Mouse (Mus musculus) midbrain, embryonic 11.5 days (tissue): ENCODE results near the gene Fgf10. TPM values are rescaled to one million over a fixed set of nuclear protein-coding genes. Genes with fewer than 3 reads are reported as not detected.
A peak's percentile ranks its signal among the peaks of the same experiment; 100 is the strongest.

Experiments
- ATAC-seq: fragments of 200-750 bp; cut with Nextera tagmentation; 2 replicates; pipeline ENCODE4 v1.8.0; 2017; ENCODE audit warnings: moderate TSS enrichment, moderate library complexity; ENCODE audit not compliant: low FRiP score
- DNase-seq: peaks from one replicate; pipeline ENCODE4 v3.0.0; 2015; ENCODE audit warnings: low spot score; ENCODE audit errors: missing footprints
- H3K27ac ChIP-seq: fragments of 300-500 bp; sonication (generic); 2 replicates; pipeline ENCODE4 v1.5.1; 2014; ENCODE audit warnings: low read depth, low read length
- H3K27me3 ChIP-seq: fragments of 300-500 bp; sonication (generic); 2 replicates; pipeline ENCODE4 v1.6.1; 2014; ENCODE audit warnings: mild to moderate bottlenecking, low read length, moderate library complexity, mixed read lengths; ENCODE audit not compliant: control insufficient read depth, insufficient read depth
- H3K36me3 ChIP-seq: fragments of 300-500 bp; sonication (generic); 2 replicates; pipeline ENCODE4 v1.6.1; 2014; ENCODE audit warnings: mild to moderate bottlenecking, low read length, moderate library complexity, mixed read lengths; ENCODE audit not compliant: control insufficient read depth, insufficient read depth
- H3K4me1 ChIP-seq: fragments of 300-500 bp; sonication (generic); 2 replicates; pipeline ENCODE4 v1.6.1; 2014; ENCODE audit warnings: low read length; ENCODE audit not compliant: control insufficient read depth, insufficient read depth
- H3K4me2 ChIP-seq: fragments of 300-500 bp; sonication (generic); 2 replicates; pipeline ENCODE4 v1.6.1; 2014; ENCODE audit warnings: mild to moderate bottlenecking, moderate library complexity
- H3K4me3 ChIP-seq: fragments of 300-500 bp; sonication (generic); 2 replicates; pipeline ENCODE4 v1.5.1; 2014; ENCODE audit warnings: low read depth, low read length
- H3K9ac ChIP-seq: fragments of 300-500 bp; sonication (generic); 2 replicates; pipeline ENCODE4 v1.6.1; 2014; ENCODE audit warnings: low read length
- H3K9me3 ChIP-seq: fragments of 300-500 bp; sonication (generic); 2 replicates; pipeline ENCODE4 v1.6.1; 2016; ENCODE audit warnings: low read length; ENCODE audit not compliant: control insufficient read depth
- WGBS: fragments of 180-500 bp; shearing (Covaris S2); extraction: QIAGEN DNeasy Blood & Tissue Kit; methylation state at CpG from one replicate; pipeline ENCODE4 v1.1.7; 2014; 5-methylcytosine and 5-hydroxymethylcytosine counted together
- polyA plus RNA-seq: library from polyadenylated mRNA; unstranded; fragments of >200 nt; fragmentation: Nextera tagmentation; extraction: Ambion mirVana; gene quantifications from 2 replicates; pipeline ENCODE4 v1.2.1, GENCODE M21; 2014

Fgf10 gene
- polyA plus RNA-seq, 1 experiment from 2014 or later: 0.55 TPM

DNA sequence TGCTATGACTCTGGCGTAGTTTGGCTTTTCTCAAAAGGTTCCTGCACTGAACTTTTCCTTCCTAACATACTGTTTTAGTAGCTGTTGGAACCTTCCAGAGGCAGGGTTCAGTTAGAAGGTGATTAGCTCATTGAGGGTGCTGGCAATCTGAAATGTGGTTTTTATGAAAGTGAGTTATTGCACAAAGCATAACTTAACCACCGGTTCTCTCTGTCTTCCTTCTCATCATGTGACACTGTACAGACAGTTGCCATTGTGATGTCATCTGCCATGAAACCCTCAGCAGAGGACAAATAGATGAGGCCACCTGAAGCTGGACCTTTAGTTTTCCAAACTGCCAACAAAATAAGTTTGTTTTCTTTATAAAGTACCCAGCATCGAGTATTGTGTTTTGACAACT is 7.9 kb upstream of the Fgf10 start:
- Histone ChIP-seq H3K4me2 (no peak overlapping the region), H3K27me3 (no peaks in the 10 kb centered on the region)

DNA sequence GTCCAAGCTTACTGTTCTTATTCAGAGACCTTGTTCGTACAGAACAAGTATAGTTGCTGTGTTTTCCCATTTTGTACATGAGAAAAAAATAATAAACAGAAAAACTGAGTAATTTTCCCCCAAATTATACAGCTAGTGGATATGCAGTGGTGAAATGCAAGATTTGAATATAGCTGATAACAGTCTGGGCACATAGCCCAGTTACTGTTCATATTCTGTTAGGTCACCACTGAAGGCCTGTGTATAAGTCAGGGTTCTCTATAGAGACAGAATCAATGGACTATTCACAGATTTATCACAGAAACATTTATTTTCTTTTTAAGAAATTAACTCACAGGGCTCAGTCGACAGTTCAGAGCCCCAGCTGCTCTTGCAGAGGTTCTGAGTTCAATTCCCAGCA is 4.7 kb upstream of the Fgf10 start:
- H3K27ac ChIP-seq: no peak overlapping the region
- 83% methylated on average over 2 of the region's 2 CpGs for WGBS
- no peaks in the 10 kb centered on the region for H3K36me3 ChIP-seq
- peaks cover 5% of the 10 kb centered on the region; the same call in 1 of the 2 replicates for H3K27me3 ChIP-seq
- DNase-seq (no peak), ATAC-seq (no peak)
- H3K9me3 ChIP-seq: no peaks in the 10 kb centered on the region
- H3K4me1 ChIP-seq: no peaks in the 10 kb centered on the region; the same call in 1 of the 2 replicates
- H3K9ac ChIP-seq: no peak overlapping the region
- H3K4me3 ChIP-seq: no peak overlapping the region
- no peak overlapping the region for H3K4me2 ChIP-seq

More for the DNA sequence above, 7.9 kb upstream of the Fgf10 start:
- H3K9me3 ChIP-seq: no peaks in the 10 kb centered on the region
- no peak overlapping the region for H3K9ac ChIP-seq
- no peaks in the 10 kb centered on the region; the same call in 1 of the 2 replicates for H3K4me1 ChIP-seq
- 86% methylated on average over 3 of the region's 3 CpGs for WGBS
- no peaks in the 10 kb centered on the region for H3K36me3 ChIP-seq
- no peak for DNase-seq
- ATAC-seq: no peak
- no peak overlapping the region for H3K27ac ChIP-seq
- no peak overlapping the region for H3K4me3 ChIP-seq

DNA sequence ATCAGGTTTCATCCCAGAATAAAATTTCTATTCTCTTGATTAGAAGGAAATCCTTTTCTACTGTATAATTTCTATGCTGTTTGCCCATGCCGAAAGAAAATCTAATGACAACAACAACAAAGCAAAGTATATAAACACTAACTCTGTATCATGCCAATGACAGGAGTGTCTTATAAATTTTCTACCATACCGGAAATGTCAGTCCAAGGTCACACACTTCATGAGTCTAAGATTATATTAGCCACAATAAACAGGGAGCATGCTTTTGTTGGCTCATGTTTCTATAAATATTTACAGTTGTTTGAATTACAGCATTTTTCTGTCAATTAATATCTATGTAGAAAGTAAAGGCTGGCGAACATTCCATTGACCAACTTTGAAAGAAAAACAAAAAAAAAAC is 9.6 kb downstream of the Fgf10 start:
- Histone ChIP-seq H3K4me3 (no peak overlapping the region), H3K27me3 (no peaks in the 10 kb centered on the region), H3K9me3 (no peaks in the 10 kb centered on the region), H3K9ac (no peak overlapping the region), H3K36me3 (no peaks in the 10 kb centered on the region), H3K4me1 (no peaks in the 10 kb centered on the region), H3K27ac (no peak overlapping the region), H3K4me2 (no peak overlapping the region)
- 93% methylated on average over 3 of the region's 3 CpGs for WGBS
- ATAC-seq: no peak
- DNase-seq: no peak

DNA sequence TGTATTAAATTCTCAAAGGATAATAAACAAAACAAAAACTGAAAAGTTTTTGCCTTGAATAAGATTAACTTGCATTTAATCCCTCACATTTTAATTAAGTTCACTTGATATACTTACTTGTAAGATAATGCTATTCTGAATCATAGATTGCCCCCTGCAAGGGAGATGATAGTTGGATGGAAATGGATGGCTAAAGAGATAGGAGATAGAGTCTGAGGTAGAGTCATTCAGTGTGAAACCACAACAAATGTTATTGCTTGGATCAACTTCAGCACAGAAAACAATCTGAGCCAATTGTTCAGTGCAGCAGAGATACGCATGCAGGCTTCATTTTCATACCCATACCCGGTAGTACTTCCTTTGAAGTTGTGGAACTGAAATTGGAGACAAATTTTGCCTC is 23.5 kb downstream of the Fgf10 start:
- DNase-seq (peak; percentile 23), ATAC-seq (no peak)
- Histone ChIP-seq H3K9ac (no peak overlapping the region), H3K4me3 (no peak overlapping the region), H3K4me1 (no peaks in the 10 kb centered on the region), H3K36me3 (no peaks in the 10 kb centered on the region), H3K4me2 (no peak overlapping the region), H3K27me3 (no peaks in the 10 kb centered on the region), H3K9me3 (no peaks in the 10 kb centered on the region), H3K27ac (no peak overlapping the region)
- WGBS: 85% methylated on average over 2 of the region's 2 CpGs

DNA sequence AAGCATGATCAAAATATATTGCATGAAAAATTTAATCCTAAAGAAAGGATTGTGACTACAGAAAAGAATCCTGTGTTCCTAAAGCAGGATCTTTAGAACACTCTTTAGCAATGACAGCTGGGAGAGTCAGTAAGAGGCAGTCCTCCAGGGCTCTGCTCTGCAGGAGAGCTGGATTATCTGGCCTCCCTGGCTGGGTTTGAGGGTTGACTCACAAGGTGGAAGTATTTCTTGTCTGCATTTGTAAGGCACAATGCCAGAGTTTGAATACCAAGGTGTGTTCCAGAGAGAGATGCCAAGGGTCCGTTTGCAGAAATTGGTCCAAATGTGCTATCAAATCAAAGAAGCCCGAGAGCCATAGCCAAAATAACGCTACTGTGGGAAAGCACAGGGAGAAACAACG is 25.5 kb downstream of the Fgf10 start:
- Histone ChIP-seq H3K4me1 (no peaks in the 10 kb centered on the region), H3K36me3 (no peaks in the 10 kb centered on the region), H3K27me3 (no peaks in the 10 kb centered on the region), H3K4me2 (no peak overlapping the region), H3K4me3 (no peak overlapping the region), H3K9ac (no peak overlapping the region), H3K9me3 (no peaks in the 10 kb centered on the region), H3K27ac (no peak overlapping the region)
- WGBS: 12% methylated on average over 4 of the region's 4 CpGs
- peak; percentile 83 for DNase-seq
- no peak for ATAC-seq

DNA sequence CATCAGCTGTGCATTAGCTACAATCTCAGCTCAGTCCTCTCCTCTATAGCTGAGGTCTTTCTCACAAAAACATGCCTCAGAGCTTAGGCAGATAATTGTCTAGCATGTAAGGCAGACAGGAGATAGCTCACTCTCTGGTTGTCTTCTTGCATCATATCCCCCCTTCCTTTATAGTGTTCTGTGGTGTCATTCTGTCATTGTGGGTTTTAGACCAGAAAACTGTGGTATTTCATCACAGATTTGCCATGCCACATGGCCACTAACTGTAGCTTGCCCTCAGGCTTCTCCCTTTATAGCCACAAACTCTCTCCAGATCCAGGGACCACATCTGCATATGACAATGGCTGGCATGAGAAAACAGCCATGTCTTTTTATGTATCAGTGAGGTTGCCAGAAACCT is 34.1 kb downstream of the Fgf10 start:
- H3K36me3 ChIP-seq: no peaks in the 10 kb centered on the region
- DNase-seq (no peak), ATAC-seq (no peak)
- no peak overlapping the region for H3K4me3 ChIP-seq
- H3K4me1 ChIP-seq: no peaks in the 10 kb centered on the region
- no peak overlapping the region for H3K27ac ChIP-seq
- no peaks in the 10 kb centered on the region for H3K27me3 ChIP-seq
- no peak overlapping the region for H3K9ac ChIP-seq
- H3K4me2 ChIP-seq: no peak overlapping the region
- no peaks in the 10 kb centered on the region for H3K9me3 ChIP-seq

DNA sequence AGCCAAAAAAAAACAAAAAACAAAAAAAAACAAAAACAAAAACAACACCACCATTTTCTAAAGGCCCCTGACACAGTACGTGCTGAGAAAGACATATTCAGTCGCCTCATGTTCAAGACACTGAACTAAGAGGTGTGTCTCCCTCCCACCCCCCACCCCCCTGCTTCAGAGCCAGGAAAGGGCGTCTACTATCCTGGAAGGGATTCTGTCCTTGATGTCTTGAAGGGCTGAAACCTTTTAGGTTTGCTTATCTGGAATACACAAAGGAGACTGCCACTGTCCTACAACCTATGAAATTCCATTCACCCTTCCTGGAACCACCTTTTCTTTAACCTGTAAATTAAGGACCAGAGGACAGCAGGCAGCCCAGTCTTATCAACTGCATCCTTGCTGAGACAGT is 36.1 kb downstream of the Fgf10 start:
- Histone ChIP-seq H3K36me3 (no peaks in the 10 kb centered on the region), H3K27ac (no peak overlapping the region), H3K27me3 (no peaks in the 10 kb centered on the region), H3K4me2 (no peak overlapping the region), H3K4me3 (no peak overlapping the region), H3K4me1 (no peaks in the 10 kb centered on the region), H3K9ac (no peak overlapping the region), H3K9me3 (no peaks in the 10 kb centered on the region)
- ATAC-seq (no peak), DNase-seq (peak; percentile 21)
- WGBS: 78% methylated on average over 3 of the region's 3 CpGs

DNA sequence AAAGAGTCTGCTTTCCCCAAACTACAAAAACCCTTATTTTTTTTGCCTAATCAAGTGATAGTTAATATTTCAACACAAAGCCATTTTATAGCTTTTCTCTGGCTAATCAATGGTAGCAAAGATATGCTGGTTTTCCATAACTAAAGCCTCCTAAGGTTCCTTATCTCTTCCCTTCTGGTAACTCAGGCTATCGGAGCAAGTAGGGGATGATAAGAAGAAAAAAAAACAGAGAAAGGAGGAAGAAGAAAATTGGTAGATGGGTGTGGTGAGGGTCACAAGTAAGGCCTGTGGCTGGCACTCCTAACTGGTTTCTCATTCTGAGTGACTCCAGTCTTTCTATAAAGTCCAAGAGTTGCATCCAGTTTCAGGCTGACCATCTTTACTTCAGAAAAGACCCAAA is 40.3 kb downstream of the Fgf10 start:
- H3K4me1 ChIP-seq: peaks cover 5% of the 10 kb centered on the region
- H3K4me3 ChIP-seq: no peak overlapping the region
- H3K27ac ChIP-seq: no peak overlapping the region
- H3K36me3 ChIP-seq: no peaks in the 10 kb centered on the region
- no peak overlapping the region for H3K9ac ChIP-seq
- H3K27me3 ChIP-seq: peaks cover 6% of the 10 kb centered on the region
- ATAC-seq: no peak
- DNase-seq: no peak
- WGBS: 91% methylated on average over 1 of the region's 1 CpGs
- H3K4me2 ChIP-seq: no peak overlapping the region
- no peaks in the 10 kb centered on the region for H3K9me3 ChIP-seq

DNA sequence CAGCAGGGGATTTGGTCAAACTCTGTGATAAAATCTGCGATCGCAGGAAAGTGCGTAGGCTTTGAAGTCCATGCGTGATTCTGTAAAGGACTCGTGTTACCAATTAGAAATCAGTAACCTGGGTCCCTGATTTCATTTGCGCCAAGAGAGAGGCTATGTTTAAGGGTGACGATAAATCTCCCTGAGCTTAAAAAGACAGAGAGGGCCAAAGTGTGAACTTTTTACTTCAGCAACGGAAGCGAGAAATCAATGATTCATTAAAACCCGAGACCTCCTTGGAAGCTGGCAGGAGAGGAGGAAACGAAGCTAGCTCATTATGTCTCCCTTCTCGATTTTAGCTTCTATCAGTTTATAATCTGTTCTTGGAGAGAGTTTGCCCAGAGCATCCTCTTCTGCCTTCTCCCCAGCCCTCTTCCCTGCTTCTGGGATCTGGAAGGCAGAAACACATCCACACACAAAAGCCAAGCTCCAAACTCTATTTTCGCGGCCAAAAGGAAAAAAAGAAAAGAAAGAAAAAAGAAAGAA is 44.1 kb downstream of the Fgf10 start:
- WGBS: 1% methylated on average over 14 of the region's 14 CpGs
- DNase-seq (peak; percentile 92), ATAC-seq (no peak)
- Histone ChIP-seq H3K27me3 (peaks cover 15% of the 10 kb centered on the region), H3K27ac (no peak overlapping the region), H3K4me2 (peak overlapping the region; percentile 70), H3K4me3 (peak overlapping the region; percentile 49), H3K9ac (no peak overlapping the region), H3K4me1 (peaks cover 15% of the 10 kb centered on the region), H3K9me3 (no peaks in the 10 kb centered on the region), H3K36me3 (no peaks in the 10 kb centered on the region)
